Mouse (Mus musculus): Measurements from ENCODE around the gene Glis2. TPM values are rescaled to one million over a fixed set of nuclear protein-coding genes. Genes with fewer than 3 reads are reported as not detected.
"Not testable (repeated sequence)": the region's sequence is repeated elsewhere in the genome, so short reads cannot be mapped to it uniquely, and the experiment has no call there.

Gene Glis2
- total RNA-seq (2021), result 23.7 and 25.1 TPM in 2 replicates
- long read RNA-seq, experiment 1, partial matches to known transcripts, result 1 of 7 reads
- long read RNA-seq, experiment 1, other reads (novel, unspliced or antisense), result 4 of 7 reads
- long read RNA-seq, experiment 2, partial matches to known transcripts, result 0 of 7 reads
- long read RNA-seq, experiment 2, other reads (novel, unspliced or antisense), result 5 of 7 reads

DNA sequence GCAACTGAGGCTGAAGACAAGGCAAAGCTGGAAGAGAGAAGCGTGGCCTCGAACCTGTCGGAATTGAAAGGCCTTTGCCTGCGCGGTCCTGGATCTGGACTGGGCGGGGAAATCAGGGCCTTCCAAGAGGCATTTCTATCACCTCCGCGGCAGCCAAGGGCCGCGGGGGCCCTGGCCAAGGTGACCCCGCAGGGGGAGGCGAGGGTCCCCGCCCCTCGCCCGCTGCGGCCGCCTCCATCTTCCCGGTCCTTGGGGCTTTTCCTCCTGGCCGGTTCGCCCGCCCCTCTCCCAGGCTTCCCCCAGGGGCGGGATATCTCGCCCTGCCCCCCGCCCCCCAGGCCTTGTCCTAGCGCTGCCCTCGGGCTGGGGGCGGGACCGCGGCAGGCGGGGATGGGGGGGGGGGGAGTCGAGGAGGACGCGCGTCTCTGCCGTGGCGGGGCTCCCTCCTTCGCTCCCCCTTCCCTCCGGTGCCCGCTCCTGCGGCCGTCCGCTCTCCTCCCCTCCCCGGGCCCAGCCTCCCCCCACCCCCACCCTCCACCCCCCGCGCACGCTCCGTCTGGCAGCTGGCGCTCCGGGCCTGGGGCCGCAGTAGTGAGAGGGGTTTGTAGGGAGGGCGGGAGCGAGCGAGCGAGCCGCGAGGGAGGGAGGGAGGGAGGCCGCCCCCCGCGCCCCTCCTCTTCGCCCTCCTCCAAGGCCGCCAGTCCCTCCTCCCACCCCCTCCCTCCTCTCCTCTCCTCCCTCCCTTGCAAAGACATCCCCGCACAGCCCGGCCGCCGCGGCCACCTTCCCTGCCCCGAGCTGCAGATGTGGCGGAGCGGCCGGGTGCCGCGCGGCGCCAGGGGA lies at the start of gene Glis2:
Glis2 (plus strand) TSS at position 743 of the 843 bp plus-strand sequence.
- DNase-seq, result peak; percentile 82

DNA sequence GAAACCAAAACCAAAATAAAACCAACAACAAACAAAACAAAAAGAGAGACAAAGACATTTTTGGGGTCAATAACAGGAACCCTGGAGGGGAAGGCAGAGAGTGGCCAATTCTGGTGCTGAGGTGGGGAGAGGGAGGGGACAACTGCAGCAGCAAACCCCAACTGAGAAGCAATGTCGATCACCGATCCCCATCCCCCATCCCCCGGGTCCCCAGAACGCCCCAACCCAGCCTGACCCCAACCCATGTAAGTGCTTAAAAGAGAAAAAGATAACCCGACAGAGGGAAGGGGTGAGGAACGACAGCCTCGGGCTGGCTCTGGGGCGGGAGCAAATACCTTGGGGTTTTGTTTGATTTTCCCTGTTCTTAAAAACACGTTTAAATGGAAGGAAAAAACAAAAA lies 49.7 kb upstream of the Glis2 start:
- no peak for DNase-seq

DNA sequence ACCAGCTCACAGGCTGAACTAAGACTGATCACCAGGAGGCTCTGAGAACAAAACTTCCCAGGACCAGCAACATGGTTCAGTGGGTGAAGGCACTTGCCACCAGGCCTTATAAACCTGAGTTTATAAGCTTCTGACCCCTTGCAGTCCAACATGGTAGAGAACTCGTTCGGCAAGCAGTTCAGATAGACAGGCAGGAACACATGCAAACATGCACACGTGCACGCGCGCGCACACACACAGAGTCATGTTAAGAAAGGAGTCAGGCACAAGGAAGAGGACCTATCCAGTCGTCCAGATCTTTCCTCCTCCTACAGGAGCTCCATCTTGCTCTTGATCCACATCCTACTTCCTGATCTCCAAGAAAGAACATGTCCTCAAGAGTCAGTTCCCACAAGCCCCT lies 47.7 kb upstream of the Glis2 start:
- DNase-seq, result no peak

DNA sequence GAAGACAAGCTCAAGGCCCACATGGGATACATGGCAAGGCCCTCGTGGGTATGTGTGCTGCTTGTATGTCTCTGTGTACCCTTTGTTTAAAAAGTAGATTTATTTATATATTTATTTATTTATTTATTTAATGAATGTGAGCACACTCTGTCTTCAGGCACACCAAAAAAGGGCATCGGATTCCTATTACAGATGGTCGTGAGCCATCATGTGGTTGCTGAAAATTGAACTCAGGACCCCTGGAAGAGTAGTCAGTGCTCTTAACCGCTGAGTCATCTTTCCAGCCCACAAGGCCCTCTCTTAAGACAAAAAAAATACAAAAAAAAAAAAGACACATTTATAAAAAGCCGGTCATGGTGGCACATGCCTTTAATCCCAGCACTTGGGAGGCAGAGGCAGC lies 46.9 kb upstream of the Glis2 start:
- DNase-seq, result no peak

DNA sequence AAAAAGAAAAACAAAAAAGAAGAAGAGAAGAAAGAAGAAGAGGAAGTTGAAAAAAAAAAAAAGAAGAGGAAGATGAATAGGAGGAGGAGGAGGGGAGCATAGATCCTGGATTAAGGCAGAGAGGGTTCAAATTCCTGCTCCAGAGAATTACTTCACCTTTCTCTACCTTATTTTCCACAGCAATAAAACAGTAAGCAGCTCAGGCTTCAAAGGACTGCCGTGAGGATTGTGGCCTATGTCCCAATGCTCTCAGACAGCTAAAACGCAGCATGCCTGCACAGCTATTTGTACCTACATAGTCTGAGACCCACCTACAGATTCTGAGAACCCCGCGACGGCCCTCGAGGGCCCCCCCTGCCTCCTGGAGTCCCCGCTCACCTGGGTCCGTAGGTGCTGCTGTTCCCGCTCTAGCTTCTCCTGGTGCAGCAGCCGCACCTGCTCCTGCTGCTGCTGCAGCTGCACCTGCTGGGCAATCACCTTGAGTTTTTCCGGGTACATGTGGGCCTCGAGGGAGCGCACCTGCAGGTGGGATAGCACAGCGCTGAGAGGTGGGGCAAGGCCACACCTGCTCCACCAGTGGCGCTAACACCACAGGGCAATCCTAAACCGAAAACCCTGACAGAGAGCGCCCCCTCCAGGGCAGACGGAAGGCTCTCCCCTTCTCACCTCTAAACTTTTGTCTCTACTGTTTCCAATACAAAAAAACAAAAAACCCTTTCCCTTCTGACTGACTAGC lies 45.4 kb upstream of the Glis2 start:
- no peak for DNase-seq

DNA sequence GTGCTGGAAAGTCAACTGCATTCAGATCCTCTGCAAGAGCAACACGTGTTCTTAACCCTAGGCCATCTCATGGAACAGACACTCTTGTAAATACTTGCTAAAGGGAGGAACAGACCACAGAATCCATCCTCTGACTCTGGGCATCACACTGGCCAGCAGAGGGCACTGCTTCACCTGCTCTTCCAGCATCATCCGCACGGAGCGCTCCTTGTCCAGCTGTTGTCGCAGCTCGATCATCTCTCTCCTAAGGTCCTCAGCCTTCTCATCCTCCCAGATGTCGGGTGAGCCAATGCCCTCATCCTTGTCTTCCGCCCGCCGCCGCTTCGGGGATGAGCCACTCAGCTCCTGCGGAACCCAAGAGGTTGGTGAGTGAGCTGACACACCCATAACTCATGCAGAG lies 43.5 kb upstream of the Glis2 start:
- peak; percentile 82 for DNase-seq

- DNase-seq, result no peak
These were observed 42.6 kb upstream of the Glis2 start for GRCm38 (mm10) chr16:4551885-4552284.

GRCm38 (mm10) chr16:4552829-4553550 lies 41.5 kb upstream of the Glis2 start:
- DNase-seq, result no peak

DNA sequence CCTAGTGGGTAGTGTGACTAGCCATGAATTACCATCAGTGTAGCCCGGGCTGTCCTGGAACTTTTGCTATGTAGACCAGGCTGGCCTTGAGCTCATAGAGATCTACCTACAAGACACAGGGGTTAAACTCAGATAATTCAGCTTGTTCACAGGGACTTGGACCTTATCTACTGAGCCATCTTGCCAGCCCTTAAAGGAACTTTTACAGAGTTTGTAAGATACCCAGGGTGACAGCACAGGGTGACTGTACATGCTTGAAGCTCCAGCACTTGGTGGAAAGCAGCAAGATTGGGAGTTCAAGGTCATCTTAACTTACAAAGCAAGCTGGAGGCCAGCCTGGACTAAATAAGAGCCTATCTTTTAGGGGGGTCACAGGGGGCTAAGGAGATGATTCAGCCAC lies 39.0 kb upstream of the Glis2 start:
- DNase-seq, result no peak

DNA sequence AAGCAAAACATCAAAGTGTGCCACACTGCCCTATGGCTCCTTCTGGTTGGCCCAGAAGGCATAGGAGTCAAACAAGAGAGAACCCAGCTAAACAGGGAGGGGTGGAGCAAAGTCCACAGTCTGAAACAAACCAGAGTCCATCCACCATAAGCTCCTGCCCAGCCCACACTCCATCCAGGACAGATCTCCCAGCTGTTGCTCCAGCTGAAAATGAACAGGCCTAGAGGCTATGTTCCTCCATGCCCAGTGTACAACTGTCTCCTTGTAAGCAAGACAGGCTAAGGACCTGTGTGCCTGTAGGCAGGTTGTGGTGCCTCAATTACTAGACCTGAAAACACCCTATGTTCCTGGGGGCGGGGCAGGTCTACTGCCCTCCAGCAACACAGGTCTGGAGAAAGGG lies 37.4 kb upstream of the Glis2 start:
- no peak for DNase-seq

DNA sequence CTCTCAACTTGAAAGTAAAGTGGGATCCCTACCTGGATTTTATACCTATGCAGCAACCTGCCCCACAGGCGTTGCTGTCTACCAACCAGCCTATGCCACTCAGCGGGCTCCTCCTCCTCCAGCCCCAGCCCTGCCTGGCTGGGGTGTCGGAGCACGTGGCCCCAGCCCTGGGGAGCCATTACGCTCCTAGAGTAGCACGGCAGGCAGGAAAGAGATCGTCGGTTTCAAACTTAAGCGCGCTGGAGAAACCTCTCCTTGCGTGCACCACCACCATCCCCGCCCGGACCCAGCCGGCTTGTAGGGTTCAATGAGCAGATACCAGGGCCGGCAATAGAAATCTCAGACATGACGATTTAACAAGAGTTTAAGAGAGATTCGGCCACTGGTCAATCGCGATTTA lies 36.6 kb upstream of the Glis2 start:
- DNase-seq, result peak; percentile 88

GRCm38 (mm10) chr16:4558384-4558979 lies 36.0 kb upstream of the Glis2 start:
- peak; percentile 94 for DNase-seq

- DNase-seq, result peak; percentile 77
These were observed 35.4 kb upstream of the Glis2 start for GRCm38 (mm10) chr16:4558980-4559631.

DNA sequence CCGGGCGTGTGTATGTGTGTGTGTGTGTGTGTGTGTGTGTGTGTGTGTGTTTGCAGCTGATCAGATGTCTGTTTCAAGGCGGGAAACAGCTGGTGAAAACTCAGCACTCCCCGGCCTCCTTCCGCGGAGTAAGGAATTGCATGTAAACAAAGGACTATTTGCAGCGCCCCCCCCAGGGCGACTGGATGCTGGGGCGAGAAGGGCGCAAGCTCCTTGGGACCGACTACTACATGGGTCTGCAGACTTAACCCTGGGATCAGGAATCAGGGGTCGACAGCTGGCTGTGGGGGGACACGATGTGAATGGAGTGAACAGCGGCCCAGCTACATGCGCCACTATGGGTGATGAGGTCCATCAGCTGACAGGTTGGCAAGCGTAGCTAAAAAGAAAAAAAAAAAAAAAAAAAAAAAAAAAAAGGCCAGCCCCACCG lies 34.8 kb upstream of the Glis2 start, which contains the start of gene Tfap4:
Tfap4 (minus strand) TSS at position 140 of the 430 bp plus-strand sequence.
- peak; percentile 91 for DNase-seq

DNA sequence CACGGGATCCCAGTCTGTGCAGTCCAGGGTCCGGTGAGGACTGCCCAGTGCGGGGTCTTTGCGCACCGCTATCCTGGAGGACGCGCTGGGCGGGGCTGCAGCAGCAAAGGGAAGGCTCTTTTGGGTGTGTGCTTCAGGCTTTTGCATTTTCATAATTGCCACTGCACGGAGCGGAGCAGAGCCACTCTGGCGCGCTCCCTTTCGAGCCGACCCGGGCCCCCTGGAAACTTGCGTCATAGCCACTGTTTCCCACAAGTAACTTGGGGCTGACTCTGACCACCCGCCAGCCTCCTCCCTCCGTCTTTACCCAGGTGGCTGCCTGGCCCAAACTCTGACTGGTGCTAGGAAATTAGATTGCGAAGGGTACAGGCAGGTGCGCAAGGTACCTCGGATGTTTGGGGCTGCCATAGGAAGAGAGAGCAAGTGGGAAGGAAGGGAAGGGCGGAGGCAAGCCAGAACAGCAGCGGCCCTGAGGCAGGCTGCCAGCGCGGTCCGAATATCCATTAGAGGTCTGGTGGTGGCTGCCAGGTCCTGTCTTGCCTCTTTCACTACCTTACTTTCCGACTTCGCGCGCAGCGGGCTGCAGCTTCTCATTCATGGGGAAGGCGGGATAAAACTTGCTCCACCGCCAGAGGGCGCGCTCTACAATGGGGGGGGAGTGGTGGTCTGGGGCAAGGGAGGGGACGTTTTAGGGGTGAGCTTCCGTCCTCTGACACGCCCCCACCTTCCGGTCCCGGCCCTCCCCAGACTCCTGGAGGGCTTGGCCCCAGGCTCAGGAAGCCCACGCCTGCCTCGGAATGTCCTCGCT lies 34.2 kb upstream of the Glis2 start:
- peak; percentile 85 for DNase-seq

DNA sequence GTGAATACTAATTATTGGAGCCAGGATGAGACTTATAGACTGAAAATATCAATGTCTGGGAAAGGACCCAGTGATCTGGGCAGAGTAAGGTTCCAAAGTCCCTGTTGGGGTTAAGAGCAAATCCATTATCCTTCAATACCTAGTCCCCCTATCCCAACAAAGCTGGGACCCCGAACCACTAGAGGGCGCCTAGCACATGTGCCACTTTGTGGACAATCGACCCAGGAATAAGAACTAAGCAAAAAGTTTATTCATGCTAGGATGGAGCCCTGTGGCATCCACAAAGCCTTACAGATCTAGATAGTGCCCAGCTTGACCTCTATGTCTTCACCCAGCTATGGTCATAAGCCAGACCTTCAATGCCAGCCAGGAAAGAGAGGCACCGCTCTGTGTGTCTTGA lies 26.6 kb upstream of the Glis2 start:
- DNase-seq, result peak; percentile 94

GRCm38 (mm10) chr16:4570737-4571136 lies 23.8 kb upstream of the Glis2 start:
- peak; percentile 34 for DNase-seq

DNA sequence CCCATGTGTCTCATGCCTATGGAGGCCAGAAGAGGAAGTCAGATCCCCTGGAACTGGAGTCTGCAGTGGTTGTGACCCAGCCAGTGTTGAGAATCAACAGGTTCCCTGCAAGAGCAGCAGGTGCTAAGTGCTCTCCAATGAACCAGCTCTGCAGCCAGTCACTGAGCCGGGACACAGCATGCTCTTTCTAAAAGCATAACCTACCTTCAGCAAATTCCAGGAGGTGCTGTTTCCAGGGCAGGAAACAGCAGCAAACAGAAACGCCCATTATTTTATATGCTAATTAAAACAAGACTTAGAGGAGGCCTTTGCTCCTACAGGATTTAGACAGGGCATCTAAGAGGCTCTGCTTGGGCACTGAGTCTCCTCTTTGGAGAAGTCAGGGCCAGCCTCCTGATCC lies 18.5 kb upstream of the Glis2 start:
- DNase-seq, result no peak

DNA sequence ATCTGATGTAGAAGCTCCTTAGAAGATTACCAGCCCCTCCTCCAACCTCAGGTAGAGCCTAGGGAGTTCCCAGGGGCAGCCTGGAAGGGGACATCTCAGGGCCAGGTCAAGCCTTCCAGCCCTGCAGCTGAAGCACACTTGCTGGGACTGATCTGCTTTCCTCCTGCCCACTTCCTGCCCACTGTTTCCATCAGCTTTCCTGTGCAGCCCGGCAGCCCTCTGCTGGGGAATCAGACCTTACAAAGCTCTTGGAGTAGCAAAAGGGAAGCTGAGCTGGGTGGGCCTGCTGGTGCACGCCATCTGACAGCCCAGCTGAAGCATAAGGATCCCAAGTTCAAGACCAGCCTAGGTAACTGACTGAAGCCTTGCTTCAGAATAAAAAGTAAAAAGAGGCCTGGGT lies 17.6 kb upstream of the Glis2 start:
- no peak for DNase-seq

DNA sequence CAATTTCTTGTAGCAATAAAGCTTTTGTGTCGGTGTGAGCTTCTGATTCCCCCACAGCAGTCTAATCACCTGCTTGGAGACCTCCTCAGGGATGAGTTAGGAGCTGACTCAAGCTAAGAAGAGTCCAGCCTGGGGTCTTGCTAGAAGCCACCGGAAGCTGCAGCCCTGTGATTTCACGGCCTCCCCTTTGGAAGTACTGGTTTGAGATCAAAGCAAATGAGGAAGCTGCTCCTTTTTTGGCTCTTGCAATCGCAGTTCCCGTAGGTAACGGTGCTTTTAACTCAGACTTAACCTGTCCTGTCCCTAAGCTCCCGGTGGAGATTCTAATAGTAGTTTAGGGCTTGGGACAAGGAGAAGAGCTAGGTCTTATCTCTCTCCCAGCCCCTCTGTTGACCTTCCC lies 15.9 kb upstream of the Glis2 start:
- no peak for DNase-seq

- DNase-seq, result not testable (repeated sequence)
These were observed 13.3 kb upstream of the Glis2 start for GRCm38 (mm10) chr16:4581179-4581578.
